Mouse (Mus musculus) forebrain, embryonic 14.5 days (tissue): ENCODE measurements at regions not wholly inside any gene's neighbourhood (a gene's known extent, or its start where the extent isn't known, plus 50 kb on each side); places are given as distances from the start of the nearest gene placed in this dataset.

Source experiments
- ATAC-seq: fragments of 200-750 bp; cut with Nextera tagmentation; 2 replicates; pipeline ENCODE4 v1.8.0; 2017; ENCODE audit warnings: mild to moderate bottlenecking, moderate library complexity
- DNase-seq: peaks from one replicate; pipeline ENCODE4 v3.0.0-alpha.2; 2015; ENCODE audit warnings: low spot score
- H3K27ac ChIP-seq: fragments of 300-500 bp; sonication (generic); 2 replicates; pipeline ENCODE4 v1.5.1; 2014; ENCODE audit warnings: low read depth, mild to moderate bottlenecking, control low read depth, low read length, moderate library complexity
- H3K27me3 ChIP-seq: fragments of 300-500 bp; sonication (generic); replicated peaks from 2 replicates; pipeline ENCODE4 v1.6.1; 2014; ENCODE audit warnings: low read length, control low read depth, mixed read lengths; ENCODE audit not compliant: control insufficient read depth, insufficient read depth
- H3K36me3 ChIP-seq: fragments of 300-500 bp; sonication (generic); 2 replicates; pipeline ENCODE4 v1.6.1; 2014; ENCODE audit warnings: low read length, control low read depth; ENCODE audit not compliant: control insufficient read depth, insufficient read depth
- H3K4me1 ChIP-seq: fragments of 300-500 bp; sonication (generic); 2 replicates; pipeline ENCODE4 v1.6.1; 2014; ENCODE audit warnings: antibody characterized with exemption, low read length, control low read depth; ENCODE audit not compliant: control insufficient read depth, insufficient read depth
- H3K4me2 ChIP-seq: fragments of 300-500 bp; sonication (generic); 2 replicates; pipeline ENCODE4 v1.6.1; 2014; ENCODE audit warnings: mild to moderate bottlenecking, control low read depth, low read length
- H3K4me3 ChIP-seq: fragments of 300-500 bp; sonication (generic); 2 replicates; pipeline ENCODE4 v1.5.1; 2014; ENCODE audit warnings: low read depth, low read length, control low read depth
- H3K9ac ChIP-seq: fragments of 300-500 bp; sonication (generic); 2 replicates; pipeline ENCODE4 v1.6.1; 2014; ENCODE audit warnings: mild to moderate bottlenecking, low read length, control low read depth, moderate library complexity
- H3K9me3 ChIP-seq: fragments of 300-500 bp; sonication (generic); replicated peaks from 2 replicates; pipeline ENCODE4 v1.6.1; 2016; ENCODE audit warnings: low read length, control low read depth, mixed read lengths; ENCODE audit not compliant: control insufficient read depth
- WGBS: fragments of 180-500 bp; shearing (Covaris S2); extraction: QIAGEN DNeasy Blood & Tissue Kit; methylation state at CpG from one replicate; pipeline ENCODE4 v1.1.7; 2014; 5-methylcytosine and 5-hydroxymethylcytosine counted together

DNA sequence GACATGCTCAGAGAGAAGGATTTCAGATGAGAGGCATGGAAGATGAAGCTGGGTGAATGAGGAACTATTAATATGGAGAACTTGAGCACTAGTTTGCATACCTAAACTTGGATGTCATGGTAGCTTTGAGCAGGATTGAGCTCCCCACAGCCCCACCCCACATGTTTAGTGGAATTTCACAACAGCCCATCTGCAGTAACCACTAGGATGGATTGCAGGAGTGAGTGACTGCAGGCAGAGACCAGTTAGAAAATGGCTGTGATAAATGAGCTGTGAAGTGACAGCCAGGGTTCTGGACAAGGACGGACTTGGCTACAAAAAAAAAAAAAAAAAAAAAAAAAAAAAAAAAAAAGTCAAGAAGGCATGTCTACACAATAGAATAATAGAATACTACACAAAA lies 173.9 kb upstream of the Rbms1 start:
- Histone ChIP-seq H3K9me3 (no peaks in the 10 kb centered on the region), H3K27ac (no peak overlapping the region), H3K9ac (no peak overlapping the region), H3K36me3 (no peaks in the 10 kb centered on the region), H3K4me1 (no peaks in the 10 kb centered on the region), H3K27me3 (no peaks in the 10 kb centered on the region), H3K4me3 (no peak overlapping the region), H3K4me2 (no peak overlapping the region)
- 17% methylated on average over 1 of the region's 1 CpGs for WGBS
- ATAC-seq (no peak), DNase-seq (no peak)

DNA sequence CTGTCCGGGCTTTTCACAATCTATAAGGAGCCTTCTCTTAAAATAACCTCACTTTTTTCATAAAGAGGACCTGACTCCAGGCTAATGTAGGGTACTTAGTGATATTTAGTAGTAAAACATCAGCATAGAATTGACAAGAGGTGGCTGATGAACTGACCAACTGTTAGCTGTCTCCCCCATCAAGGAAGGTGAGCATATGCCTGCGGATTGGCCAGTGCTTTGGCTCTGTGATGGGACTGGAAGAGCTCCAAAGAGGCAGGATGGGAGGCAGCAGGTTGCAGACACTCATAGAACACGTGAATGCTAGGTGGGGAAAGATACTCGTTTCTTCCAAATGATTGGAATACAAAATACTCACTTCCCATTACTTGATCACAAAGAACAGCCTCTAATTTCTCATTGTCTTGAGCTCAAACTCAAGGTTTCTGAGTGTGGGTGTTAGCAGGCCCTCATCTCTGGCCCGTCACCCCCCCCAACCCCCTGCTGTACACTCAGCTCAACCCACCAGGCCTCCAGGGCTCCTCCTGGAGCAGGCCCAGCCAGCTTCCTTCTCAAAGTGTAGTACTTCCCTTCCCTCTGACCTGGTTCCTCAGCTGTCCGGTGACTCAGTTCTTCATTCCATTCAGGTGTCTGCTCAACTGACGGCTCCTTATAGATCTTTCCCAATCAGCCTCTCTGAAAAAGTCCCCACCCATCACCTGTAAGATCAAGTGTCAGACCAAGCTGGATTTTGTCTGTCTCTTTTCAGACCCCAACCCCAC lies 160.2 kb upstream of the Rbms1 start:
- no peak for DNase-seq
- Histone ChIP-seq H3K36me3 (no peaks in the 10 kb centered on the region), H3K4me2 (no peak overlapping the region), H3K9ac (no peak overlapping the region), H3K9me3 (no peaks in the 10 kb centered on the region), H3K27ac (no peak overlapping the region), H3K27me3 (no peaks in the 10 kb centered on the region), H3K4me3 (no peak overlapping the region), H3K4me1 (no peaks in the 10 kb centered on the region)
- WGBS: 78% methylated on average over 7 of the region's 7 CpGs
- ATAC-seq: no peak

DNA sequence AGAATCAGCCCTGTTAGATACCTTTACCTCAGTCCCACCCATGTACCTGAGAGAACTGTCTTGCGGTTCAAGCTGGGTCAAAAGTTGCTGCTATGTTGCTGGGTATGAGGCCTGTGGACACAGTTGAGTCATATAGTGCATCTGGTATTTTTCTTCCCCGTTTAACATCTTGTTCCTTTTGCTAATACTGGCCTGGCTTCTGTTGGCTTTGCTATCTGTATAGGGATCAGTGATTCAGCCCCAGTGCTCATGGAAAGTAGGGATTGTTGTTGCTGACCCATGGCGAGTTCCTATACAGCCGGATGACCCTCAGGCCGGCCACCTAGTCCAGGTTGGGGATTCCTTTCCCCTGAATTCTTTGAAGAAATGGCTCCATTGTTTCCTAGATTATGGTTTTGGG lies 158.3 kb upstream of the Rbms1 start:
- no peak for ATAC-seq
- WGBS: 86% methylated on average over 5 of the region's 5 CpGs

DNA sequence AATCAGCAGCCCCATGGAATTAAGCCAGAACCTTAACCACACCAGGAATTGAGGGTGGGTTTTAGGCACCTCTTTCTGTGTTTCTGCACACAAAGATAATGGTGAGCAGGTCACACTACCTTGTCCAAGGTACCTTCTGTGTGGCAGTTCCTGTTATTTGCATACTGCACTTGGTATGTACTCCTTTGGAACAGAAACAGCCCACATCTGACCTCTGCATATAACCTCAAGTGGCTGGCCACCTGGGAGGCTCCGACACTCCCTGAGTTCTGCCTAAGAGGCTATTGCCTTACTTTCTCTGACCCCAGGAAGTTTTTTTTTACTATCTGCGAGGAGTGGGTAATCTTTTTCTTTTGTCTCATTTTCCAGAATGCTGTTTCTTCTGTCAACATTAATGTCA lies 151.6 kb upstream of the Rbms1 start:
- no peak for DNase-seq
- Histone ChIP-seq H3K9me3 (no peaks in the 10 kb centered on the region), H3K4me3 (no peak overlapping the region), H3K36me3 (no peaks in the 10 kb centered on the region), H3K27me3 (no peaks in the 10 kb centered on the region), H3K27ac (no peak overlapping the region), H3K4me1 (no peaks in the 10 kb centered on the region), H3K9ac (no peak overlapping the region), H3K4me2 (no peak overlapping the region)
- WGBS: 76% methylated on average over 2 of the region's 2 CpGs
- no peak for ATAC-seq

More for the DNA sequence above, 158.3 kb upstream of the Rbms1 start:
- Histone ChIP-seq H3K4me1 (no peaks in the 10 kb centered on the region), H3K27ac (no peak overlapping the region), H3K4me2 (no peak overlapping the region), H3K4me3 (no peak overlapping the region), H3K27me3 (no peaks in the 10 kb centered on the region), H3K9ac (no peak overlapping the region), H3K9me3 (no peaks in the 10 kb centered on the region), H3K36me3 (no peaks in the 10 kb centered on the region)
- DNase-seq: no peak

DNA sequence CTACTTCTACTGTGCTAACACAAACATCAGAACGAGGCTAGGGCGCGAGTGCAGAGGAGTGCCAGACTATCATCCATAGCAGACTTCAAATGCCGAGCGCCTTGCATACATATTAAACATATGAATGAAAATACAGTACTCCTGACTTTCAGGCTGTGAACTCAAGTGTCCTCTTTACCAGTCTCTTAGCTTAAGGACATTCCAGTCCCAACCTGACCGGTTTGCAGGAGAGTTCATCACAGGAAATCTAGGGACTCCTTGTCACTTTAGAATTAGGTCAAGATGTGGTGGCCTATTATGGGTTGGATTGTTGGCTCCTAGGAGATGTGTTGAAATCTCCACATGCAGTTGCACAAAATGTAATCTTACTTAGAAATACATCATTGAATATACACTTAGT lies 150.9 kb upstream of the Rbms1 start:
- Histone ChIP-seq H3K4me2 (no peak overlapping the region), H3K9ac (no peak overlapping the region), H3K4me3 (no peak overlapping the region), H3K4me1 (no peaks in the 10 kb centered on the region), H3K27me3 (no peaks in the 10 kb centered on the region), H3K9me3 (no peaks in the 10 kb centered on the region), H3K27ac (no peak overlapping the region), H3K36me3 (no peaks in the 10 kb centered on the region)
- DNase-seq: no peak
- WGBS: 86% methylated on average over 6 of the region's 6 CpGs
- ATAC-seq: no peak

DNA sequence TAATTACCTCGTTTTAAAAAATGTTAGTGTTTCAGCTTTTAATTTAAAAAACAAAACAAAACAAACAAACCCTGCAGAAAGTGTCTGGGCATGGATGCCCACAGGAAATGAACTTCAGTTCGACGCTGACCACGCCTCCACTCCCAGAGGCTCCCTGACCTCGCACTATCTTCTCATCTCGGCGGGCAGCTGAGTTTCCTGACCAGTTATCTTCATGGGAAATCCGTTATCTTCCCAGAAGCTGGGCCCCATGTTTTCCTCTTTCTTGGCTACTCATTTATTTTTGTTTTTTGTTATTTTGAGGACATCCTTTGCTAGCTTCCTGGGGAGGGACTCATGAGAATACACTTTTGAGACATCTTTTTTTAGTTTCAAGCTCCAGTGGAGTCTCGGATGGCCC lies 147.6 kb upstream of the Rbms1 start:
- H3K9ac ChIP-seq: no peak overlapping the region
- H3K27me3 ChIP-seq: no peaks in the 10 kb centered on the region
- H3K36me3 ChIP-seq: no peaks in the 10 kb centered on the region
- DNase-seq (no peak), ATAC-seq (no peak)
- H3K4me2 ChIP-seq: no peak overlapping the region
- no peaks in the 10 kb centered on the region for H3K4me1 ChIP-seq
- no peak overlapping the region for H3K4me3 ChIP-seq
- H3K9me3 ChIP-seq: no peaks in the 10 kb centered on the region
- WGBS: 79% methylated on average over 9 of the region's 9 CpGs
- H3K27ac ChIP-seq: no peak overlapping the region

DNA sequence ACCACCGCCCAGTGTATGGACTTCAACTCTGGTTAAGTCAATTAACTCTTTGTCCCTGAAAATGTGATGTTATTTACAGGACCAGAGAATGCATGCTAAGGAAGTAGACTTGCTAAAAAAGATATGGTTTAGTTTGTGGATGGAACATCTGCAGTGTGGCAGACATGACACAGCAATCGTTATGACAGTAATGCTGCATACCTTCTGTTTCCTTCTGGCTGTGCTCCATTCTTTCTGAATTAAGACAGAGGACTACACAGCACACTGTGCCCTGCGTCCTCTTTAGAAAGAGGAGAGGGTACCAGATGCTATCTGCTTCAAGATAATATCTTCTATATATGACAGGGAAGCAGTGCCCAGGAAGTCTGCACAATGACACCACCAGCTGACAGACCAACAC lies 146.6 kb upstream of the Rbms1 start:
- ATAC-seq: no peak
- Histone ChIP-seq H3K9ac (no peak overlapping the region), H3K4me1 (no peaks in the 10 kb centered on the region), H3K36me3 (no peaks in the 10 kb centered on the region), H3K4me3 (no peak overlapping the region), H3K27ac (no peak overlapping the region), H3K4me2 (no peak overlapping the region), H3K9me3 (no peaks in the 10 kb centered on the region), H3K27me3 (no peaks in the 10 kb centered on the region)
- no peak for DNase-seq
- WGBS: 77% methylated on average over 3 of the region's 3 CpGs

DNA sequence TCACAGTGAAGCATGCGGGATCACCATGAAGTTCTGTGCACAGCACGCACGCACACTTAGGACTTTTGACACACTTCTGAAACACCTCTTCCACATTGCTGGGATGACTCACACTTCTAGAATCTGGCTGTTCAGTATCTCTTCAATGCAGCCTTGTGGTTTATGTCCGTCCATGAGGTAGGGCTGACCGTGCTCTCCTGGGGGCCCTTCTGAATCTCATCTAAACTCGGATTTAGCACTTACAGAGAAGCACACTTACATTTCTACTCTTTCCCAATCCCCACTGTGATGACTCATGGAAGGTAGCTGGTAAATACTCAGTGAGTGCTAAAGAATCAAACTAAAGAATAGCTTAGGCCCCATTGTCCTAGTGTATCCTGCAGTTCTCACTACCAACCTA lies 142.2 kb upstream of the Rbms1 start:
- DNase-seq: no peak

DNA sequence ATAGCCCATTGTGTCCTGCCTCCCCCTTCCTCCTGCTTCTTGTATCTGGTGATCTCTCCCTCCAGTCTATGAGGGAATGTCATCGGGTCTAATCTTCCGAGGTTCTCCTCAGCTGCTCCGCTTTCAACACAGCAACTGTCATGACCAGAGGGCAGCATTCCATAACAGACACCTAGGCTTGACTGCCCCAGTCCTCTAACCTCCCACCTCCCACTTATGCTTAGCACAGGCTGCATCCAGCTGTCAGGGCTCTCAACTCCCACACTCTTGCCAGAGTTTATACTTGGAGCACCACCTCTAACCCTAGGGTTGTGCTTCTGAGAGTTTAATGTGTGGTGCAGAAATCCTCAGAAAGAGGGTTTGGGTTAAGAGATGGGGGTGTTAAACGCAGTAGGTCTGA lies 137.9 kb upstream of the Rbms1 start:
- H3K27me3 ChIP-seq: no peaks in the 10 kb centered on the region
- H3K27ac ChIP-seq: no peak overlapping the region
- WGBS: 94% methylated on average over 4 of the region's 4 CpGs

More for the DNA sequence above, 142.2 kb upstream of the Rbms1 start:
- Histone ChIP-seq H3K4me1 (no peaks in the 10 kb centered on the region), H3K27me3 (no peaks in the 10 kb centered on the region), H3K4me3 (no peak overlapping the region), H3K9me3 (no peaks in the 10 kb centered on the region), H3K27ac (no peak overlapping the region), H3K9ac (no peak overlapping the region), H3K36me3 (no peaks in the 10 kb centered on the region), H3K4me2 (no peak overlapping the region)
- no peak for ATAC-seq
- 94% methylated on average over 6 of the region's 6 CpGs for WGBS

More for the DNA sequence above, 137.9 kb upstream of the Rbms1 start:
- no peak for ATAC-seq
- Histone ChIP-seq H3K36me3 (no peaks in the 10 kb centered on the region), H3K9ac (no peak overlapping the region), H3K4me1 (no peaks in the 10 kb centered on the region), H3K4me2 (no peak overlapping the region), H3K9me3 (no peaks in the 10 kb centered on the region), H3K4me3 (no peak overlapping the region)
- no peak for DNase-seq
